Mouse (Mus musculus) cerebellum, adult 2 months (tissue): ENCODE results near the gene Coro7.

Source experiments
- CTCF ChIP-seq: fragments of 200-500 bp; IDR thresholded peaks from 2 replicates; pipeline ENCODE4 v1.5.1; 2011; ENCODE audit warnings: low read depth, mild to moderate bottlenecking, control low read depth, low read length, moderate library complexity, borderline replicate concordance; ENCODE audit not compliant: insufficient read depth
- POLR2A ChIP-seq: fragments of 200-500 bp; IDR thresholded peaks from 2 replicates; pipeline ENCODE4 v1.6.1; 2011; ENCODE audit warnings: low read length, control low read depth, borderline replicate concordance; ENCODE audit not compliant: insufficient read depth

DNA sequence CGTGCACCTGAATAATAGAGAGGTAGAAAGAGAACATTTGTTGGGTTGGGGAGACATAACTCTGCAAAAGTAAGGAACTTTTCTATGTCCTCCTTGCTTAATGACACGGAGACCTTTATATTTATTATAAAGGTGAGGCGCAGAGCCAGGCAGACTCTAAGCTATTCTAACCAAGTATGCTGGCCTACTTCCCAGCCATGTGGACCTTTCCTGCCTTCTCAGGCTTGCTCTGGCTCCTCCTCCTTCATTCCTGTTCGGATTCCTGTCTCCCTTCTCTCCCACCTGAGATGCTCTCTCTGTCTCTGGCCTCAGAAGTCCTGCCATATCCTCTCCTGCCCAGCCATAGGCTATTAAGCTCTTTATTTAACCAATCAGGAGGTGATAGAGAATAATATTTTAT, 45.7 kb upstream of the Coro7 start:
- TF ChIP-seq CTCF = no peak
- no peak for TF ChIP-seq POLR2A
